Mouse (Mus musculus) cerebellum, adult (tissue): Measurements from ENCODE around the gene Ppp1r12a.

Experiments used
- ATAC-seq: cut with Nextera tagmentation; 2 replicates; pipeline ENCODE4 v1.9.2; 2017; ENCODE audit warnings: mild to moderate bottlenecking, moderate library complexity, mixed read lengths; ENCODE audit not compliant: insufficient number of reproducible peaks, low FRiP score, low TSS enrichment

Gene Ppp1r12a

GRCm38 (mm10) chr10:108286658-108287437 lies 124.9 kb downstream of the Ppp1r12a start:
- no peak for ATAC-seq

- no peak for ATAC-seq
These were observed 125.4 kb downstream of the Ppp1r12a start for GRCm38 (mm10) chr10:108287438-108287801.

GRCm38 (mm10) chr10:108290046-108290445 lies 128.1 kb downstream of the Ppp1r12a start:
- ATAC-seq = no peak

GRCm38 (mm10) chr10:108291688-108292471 lies 129.9 kb downstream of the Ppp1r12a start:
- no peak for ATAC-seq

GRCm38 (mm10) chr10:108292651-108293050 lies 130.7 kb downstream of the Ppp1r12a start:
- ATAC-seq = no peak

- no peak for ATAC-seq
These were observed 131.7 kb downstream of the Ppp1r12a start for GRCm38 (mm10) chr10:108293620-108294195.

- no peak for ATAC-seq
These were observed 132.8 kb downstream of the Ppp1r12a start for GRCm38 (mm10) chr10:108294766-108295165.

GRCm38 (mm10) chr10:108296446-108296845 lies 134.5 kb downstream of the Ppp1r12a start:
- no peak for ATAC-seq

- no peak for ATAC-seq
These were observed 136.3 kb downstream of the Ppp1r12a start for GRCm38 (mm10) chr10:108298261-108298660.

GRCm38 (mm10) chr10:108298841-108299545 lies 137.0 kb downstream of the Ppp1r12a start:
- ATAC-seq = no peak

- ATAC-seq = no peak
These were observed 137.8 kb downstream of the Ppp1r12a start for GRCm38 (mm10) chr10:108299828-108300227.

GRCm38 (mm10) chr10:108300843-108301242 lies 138.8 kb downstream of the Ppp1r12a start:
- ATAC-seq = peak; percentile 84

- ATAC-seq = no peak
These were observed 145.8 kb downstream of the Ppp1r12a start for GRCm38 (mm10) chr10:108307772-108308171.

- ATAC-seq = no peak
These were observed 148.2 kb downstream of the Ppp1r12a start for GRCm38 (mm10) chr10:108310195-108310594.

GRCm38 (mm10) chr10:108311396-108311795 lies 149.4 kb downstream of the Ppp1r12a start:
- ATAC-seq = no peak

GRCm38 (mm10) chr10:108313845-108314244 lies 151.9 kb downstream of the Ppp1r12a start:
- ATAC-seq = no peak

GRCm38 (mm10) chr10:108314396-108314795 lies 152.4 kb downstream of the Ppp1r12a start:
- ATAC-seq = no peak

- no peak for ATAC-seq
These were observed 153.2 kb downstream of the Ppp1r12a start for GRCm38 (mm10) chr10:108315236-108315635.

GRCm38 (mm10) chr10:108328356-108328755 lies 166.4 kb downstream of the Ppp1r12a start:
- ATAC-seq = no peak

GRCm38 (mm10) chr10:108328983-108329382 lies 167.0 kb downstream of the Ppp1r12a start:
- ATAC-seq = no peak

GRCm38 (mm10) chr10:108329771-108330170 lies 167.8 kb downstream of the Ppp1r12a start:
- ATAC-seq = no peak
